Mouse (Mus musculus) testis, postnatal 14 days (tissue): ENCODE measurements around the gene Ftl1.

Experiments used
- DNase-seq: peaks from one replicate; pipeline ENCODE4 v3.0.0; 2021; ENCODE audit warnings: low spot score

The Ftl1 gene

DNA sequence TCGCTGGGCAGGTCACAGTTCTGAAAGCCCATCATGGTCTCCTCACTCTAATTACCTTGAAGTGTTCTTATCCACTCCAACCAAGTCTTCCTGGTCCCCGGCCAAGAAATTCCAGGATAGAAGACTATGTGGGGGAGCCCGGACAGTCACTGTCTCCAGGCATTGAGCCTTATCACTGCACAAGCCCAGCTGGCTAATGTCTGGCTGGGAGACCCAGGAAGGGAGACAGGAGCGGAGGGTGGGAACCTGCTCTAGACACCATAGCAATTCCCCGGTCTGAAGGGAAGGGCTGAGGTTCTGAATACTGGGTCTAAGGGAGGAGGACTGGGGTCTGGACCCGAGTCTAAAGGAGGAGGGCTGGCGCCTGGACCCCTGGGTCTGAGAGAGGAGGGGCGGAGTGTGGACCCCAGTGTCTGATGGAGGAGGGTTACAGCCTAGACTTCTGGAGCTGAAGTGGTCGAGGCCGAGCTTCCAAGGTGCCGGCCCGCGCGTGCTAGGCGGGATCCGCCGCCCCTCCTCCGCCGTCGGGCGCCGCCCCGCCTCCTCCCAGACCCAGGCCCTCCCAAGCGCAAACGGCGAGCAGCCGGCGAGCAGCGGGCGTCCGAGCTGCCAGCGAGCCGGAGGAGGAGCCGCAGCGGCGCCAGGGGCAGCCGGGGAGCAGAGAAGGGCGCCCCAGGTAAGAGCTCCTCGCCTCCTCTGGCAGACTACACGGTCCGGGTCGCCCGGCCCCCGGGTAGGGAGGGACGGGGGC lies 46.4 kb downstream of the Ftl1 start, which contains the start of gene Ntf5:
Gene Ntf5, plus strand, starts transcription at position 583 of the 751 bp plus-strand sequence.
- peak; percentile 67 for DNase-seq

DNA sequence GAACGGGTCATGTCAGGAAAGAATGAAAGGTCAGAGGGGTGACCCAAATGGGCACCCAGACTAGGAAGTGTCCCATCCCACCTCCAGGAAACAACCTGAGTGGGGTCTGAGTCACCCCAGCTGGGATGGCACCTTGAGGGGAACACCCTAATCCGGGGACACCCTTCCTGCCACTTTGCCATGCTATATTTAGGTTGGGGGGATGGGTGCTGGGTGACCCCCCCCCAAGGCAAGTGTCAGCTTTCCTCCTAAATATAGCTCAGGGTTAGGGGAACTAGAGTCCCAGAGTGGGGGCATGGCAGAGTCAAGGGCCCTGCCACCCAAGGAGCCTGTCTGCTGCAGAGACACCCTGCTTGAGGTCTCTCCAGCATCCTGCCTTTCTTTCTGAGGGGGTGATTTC lies 47.3 kb downstream of the Ftl1 start:
- DNase-seq = no peak

DNA sequence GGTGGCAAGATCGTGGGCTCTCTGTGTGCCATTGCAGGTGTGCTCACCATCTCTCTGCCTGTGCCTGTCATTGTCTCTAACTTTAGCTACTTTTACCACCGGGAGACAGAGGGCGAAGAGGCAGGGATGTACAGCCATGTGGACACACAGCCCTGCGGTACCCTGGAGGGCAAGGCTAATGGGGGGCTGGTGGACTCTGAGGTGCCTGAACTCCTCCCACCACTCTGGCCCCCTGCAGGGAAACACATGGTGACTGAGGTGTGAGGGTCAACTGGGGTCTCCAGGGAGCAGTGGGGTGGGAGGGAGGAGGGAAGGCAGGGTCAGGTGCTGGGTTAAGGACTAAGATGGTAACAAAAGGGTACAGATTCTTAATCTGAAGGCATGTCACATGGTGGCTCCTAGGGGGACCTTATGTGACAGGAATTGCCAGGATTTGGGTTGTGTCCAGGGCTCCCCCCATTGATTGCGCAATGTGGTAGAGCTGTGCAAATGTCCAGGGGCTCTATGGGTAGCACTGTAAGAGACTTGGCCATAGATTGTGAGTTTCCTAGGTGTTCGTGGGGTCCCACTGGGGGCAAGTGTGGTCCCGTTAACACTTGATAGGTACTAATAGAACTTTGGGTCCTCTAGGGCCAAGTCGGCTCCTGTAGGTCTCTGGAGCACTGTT lies 50.1 kb downstream of the Ftl1 start:
- no peak for DNase-seq

DNA sequence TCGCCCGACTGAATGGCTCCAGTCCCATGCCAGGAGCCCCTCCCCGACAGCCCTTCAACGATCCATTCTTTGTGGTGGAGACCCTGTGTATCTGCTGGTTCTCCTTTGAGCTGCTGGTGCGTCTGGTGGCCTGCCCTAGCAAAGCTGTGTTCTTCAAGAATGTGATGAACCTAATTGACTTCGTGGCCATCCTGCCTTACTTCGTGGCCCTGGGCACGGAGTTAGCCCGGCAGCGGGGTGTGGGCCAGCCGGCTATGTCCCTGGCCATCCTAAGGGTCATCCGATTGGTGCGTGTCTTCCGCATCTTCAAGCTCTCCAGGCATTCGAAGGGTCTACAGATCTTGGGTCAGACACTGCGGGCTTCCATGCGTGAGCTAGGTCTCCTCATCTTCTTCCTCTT lies 50.7 kb downstream of the Ftl1 start:
- DNase-seq = no peak

DNA sequence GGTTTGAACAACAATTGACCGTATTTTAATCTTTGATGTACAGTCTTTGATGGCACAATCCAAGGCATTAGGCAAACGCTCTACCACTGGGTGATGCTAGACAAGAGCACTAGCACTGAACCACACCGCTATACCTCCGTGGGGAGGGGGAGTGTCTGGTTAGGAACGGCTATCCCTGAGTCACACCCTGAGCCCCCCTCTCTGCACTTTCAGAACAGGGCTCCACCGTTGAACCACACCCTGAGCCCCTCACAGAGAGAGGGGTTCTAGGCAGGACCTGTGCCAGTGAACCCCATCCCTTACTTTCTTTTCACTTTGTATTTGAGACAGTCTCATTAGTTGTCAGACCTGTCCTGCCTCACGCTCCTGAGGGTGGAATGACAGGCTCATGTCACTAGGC lies 51.3 kb downstream of the Ftl1 start:
- no peak for DNase-seq
